Mouse (Mus musculus): Measurements from ENCODE around the gene Olfr1288.

DNA sequence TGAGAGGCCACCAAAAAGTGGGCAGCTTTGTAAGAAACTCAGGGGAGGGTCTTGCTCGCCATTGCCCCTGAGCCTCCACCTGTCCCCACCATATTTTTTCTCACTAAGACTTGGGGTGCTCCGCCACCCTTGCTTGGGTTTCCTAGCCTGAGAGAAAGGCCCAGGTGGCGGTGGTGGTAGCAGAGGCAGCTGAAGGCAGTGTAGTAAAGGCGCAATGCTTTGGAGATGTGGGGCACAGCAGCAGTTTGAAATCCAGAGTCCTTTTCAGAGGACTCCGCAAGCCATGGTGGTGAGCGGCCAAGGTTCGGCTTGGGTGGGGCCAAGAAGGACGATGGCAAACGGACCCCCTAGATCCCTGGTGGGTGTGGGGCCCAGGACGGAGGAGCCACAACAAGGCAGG, 43.5 kb downstream of the Olfr1288 start:
- TF ChIP-seq CTCF (IDR thresholded peaks at IDR 0.05; ENCODE audit: insufficient read depth, low read length): no peak
- TF ChIP-seq POLR2A (IDR thresholded peaks at IDR 0.05; ENCODE audit: borderline replicate concordance, extremely low read depth, low read depth, low read length): no peak
